Mouse (Mus musculus) CH12.LX (cell line): ENCODE results near the gene Actl10. TPM values are rescaled to one million over a fixed set of nuclear protein-coding genes. Genes with fewer than 3 reads are reported as not detected.

Source experiments
- DNase-seq: peaks from one replicate; pipeline ENCODE4 v3.0.0-alpha.2; 2013; ENCODE audit errors: extremely low read depth
- H3K27ac ChIP-seq: 2 replicates; pipeline ENCODE4 v1.5.1; 2012; ENCODE audit warnings: low read depth, mild to moderate bottlenecking, control low read depth, moderate library complexity; ENCODE audit not compliant: insufficient read depth
- H3K27me3 ChIP-seq: replicated peaks from 2 replicates; pipeline ENCODE3; 2012; ENCODE audit warnings: inconsistent platforms
- H3K36me3 ChIP-seq, 2 experiments: replicated peaks in 1 of 2; 2 replicates each; pipeline versions ENCODE3 to v1.6.1; 2012; ENCODE audit warnings: inconsistent platforms in 1 of 2, low read length in 1 of 2, mild to moderate bottlenecking in 1 of 2, mixed read lengths in 1 of 2, moderate library complexity in 1 of 2; ENCODE audit not compliant: control insufficient read depth in 1 of 2, insufficient read depth in 1 of 2
- H3K4me1 ChIP-seq, 2 experiments: 2 replicates each; pipeline ENCODE4 v1.6.1; 2012; ENCODE audit warnings: inconsistent platforms in 1 of 2, moderate library complexity in 1 of 2; ENCODE audit not compliant: insufficient read depth in 2 of 2, control insufficient read depth in 1 of 2
- H3K4me2 ChIP-seq: 2 replicates; pipeline ENCODE4 v1.6.1; 2012; ENCODE audit warnings: low read depth, mild to moderate bottlenecking, control low read depth; ENCODE audit not compliant: poor library complexity, insufficient read depth, severe bottlenecking
- H3K4me3 ChIP-seq, 3 experiments: fragments of 150-350 bp in 1 of 3; sonication (generic) in 1 of 3; replicated peaks in 1 of 3; 2 replicates each; pipeline versions ENCODE3 to v1.5.1; 2011 to 2012; ENCODE audit warnings: low read depth in 2 of 3, low read length in 2 of 3, mild to moderate bottlenecking in 2 of 3, moderate library complexity in 2 of 3, control low read depth in 1 of 3, improper control_type of control experiment in 1 of 3, inconsistent platforms in 1 of 3, mixed read lengths in 1 of 3; ENCODE audit not compliant: poor library complexity in 1 of 3
- H3K79me2 ChIP-seq: replicated peaks from 2 replicates; pipeline ENCODE4 v1.6.1; 2012; ENCODE audit warnings: mild to moderate bottlenecking, moderate library complexity; ENCODE audit not compliant: control insufficient read depth, poor library complexity, insufficient read depth, severe bottlenecking; ENCODE audit errors: extremely low read depth
- H3K9ac ChIP-seq: 2 replicates; pipeline ENCODE4 v1.6.1; 2012; ENCODE audit warnings: low read depth, mild to moderate bottlenecking, control low read depth, moderate library complexity; ENCODE audit not compliant: insufficient read depth
- H3K9me3 ChIP-seq: replicated peaks from 2 replicates; pipeline ENCODE3; 2012; ENCODE audit warnings: low read length, inconsistent platforms, mixed read lengths
- CHD2 ChIP-seq: IDR thresholded peaks from 2 replicates; pipeline ENCODE4 v1.6.1; 2011; ENCODE audit warnings: low read length, improper control_type of control experiment
- CTCF ChIP-seq, 2 experiments: IDR thresholded peaks in 1 of 2; conservative IDR thresholded peaks in 1 of 2; 2 replicates each; pipeline ENCODE4 v1.5.1; 2011 to 2012; ENCODE audit warnings: low read depth in 2 of 2, low read length in 2 of 2, improper control_type of control experiment in 1 of 2, inconsistent platforms in 1 of 2, mild to moderate bottlenecking in 1 of 2, moderate library complexity in 1 of 2
- E2F4 ChIP-seq: IDR thresholded peaks from 2 replicates; pipeline ENCODE4 v1.6.1; 2011; ENCODE audit warnings: low read depth, low read length, improper control_type of control experiment; ENCODE audit not compliant: insufficient replicate concordance
- EP300 ChIP-seq: IDR thresholded peaks from 2 replicates; pipeline ENCODE4 v1.6.1; 2011; ENCODE audit warnings: low read length, improper control_type of control experiment
- GABPA ChIP-seq: IDR thresholded peaks from 2 replicates; pipeline ENCODE4 v1.6.1; 2012; ENCODE audit warnings: low read depth, low read length, improper control_type of control experiment, inconsistent platforms; ENCODE audit not compliant: insufficient replicate concordance
- IRF4 ChIP-seq: IDR thresholded peaks from 2 replicates; pipeline ENCODE4 v1.6.1; 2014; ENCODE audit warnings: low read depth, mild to moderate bottlenecking, inconsistent platforms, low read length, improper control_type of control experiment
- JUN ChIP-seq: IDR thresholded peaks from 2 replicates; pipeline ENCODE4 v1.6.1; 2011; ENCODE audit warnings: low read depth, mild to moderate bottlenecking, low read length, improper control_type of control experiment, moderate library complexity; ENCODE audit not compliant: insufficient read depth
- MAFK ChIP-seq: IDR thresholded peaks from 2 replicates; pipeline ENCODE4 v1.6.1; 2011; ENCODE audit warnings: low read length, improper control_type of control experiment; ENCODE audit not compliant: insufficient replicate concordance
- MAX ChIP-seq: IDR thresholded peaks from 2 replicates; pipeline ENCODE4 v1.6.1; 2011; ENCODE audit warnings: low read length, improper control_type of control experiment
- MEF2A ChIP-seq: IDR thresholded peaks from 2 replicates; pipeline ENCODE4 v1.6.1; 2014; ENCODE audit warnings: low read depth, mild to moderate bottlenecking, inconsistent platforms, low read length, improper control_type of control experiment, borderline replicate concordance
- MXI1 ChIP-seq: IDR thresholded peaks from 2 replicates; pipeline ENCODE4 v1.6.1; 2011; ENCODE audit warnings: mild to moderate bottlenecking, low read depth, low read length, improper control_type of control experiment
- MYC ChIP-seq: IDR thresholded peaks from 2 replicates; pipeline ENCODE4 v1.6.1; 2011; ENCODE audit warnings: low read depth, mild to moderate bottlenecking, improper control_type of control experiment, low read length
- PAX5 ChIP-seq: IDR thresholded peaks from 2 replicates; pipeline ENCODE4 v1.6.1; 2012; ENCODE audit warnings: low read length, inconsistent platforms, mixed read lengths
- POLR2A ChIP-seq: IDR thresholded peaks from 2 replicates; pipeline ENCODE4 v1.6.1; 2011; ENCODE audit warnings: low read depth, mild to moderate bottlenecking, improper control_type of control experiment, low read length
- POLR2AphosphoS2 ChIP-seq: IDR thresholded peaks from 2 replicates; pipeline ENCODE4 v1.6.1; 2011; ENCODE audit warnings: low read depth, low read length, improper control_type of control experiment
- SIN3A ChIP-seq: IDR thresholded peaks from 2 replicates; pipeline ENCODE4 v1.6.1; 2012; ENCODE audit warnings: low read length, improper control_type of control experiment, inconsistent platforms
- TBP ChIP-seq: conservative IDR thresholded peaks from 2 replicates; pipeline ENCODE4 v1.6.1; 2011; ENCODE audit warnings: low read depth, low read length, improper control_type of control experiment
- TCF12 ChIP-seq: IDR thresholded peaks from 2 replicates; pipeline ENCODE4 v1.6.1; 2014; ENCODE audit warnings: low read depth, mild to moderate bottlenecking, inconsistent platforms, low read length, improper control_type of control experiment
- USF2 ChIP-seq: conservative IDR thresholded peaks from 2 replicates; pipeline ENCODE4 v1.6.1; 2011; ENCODE audit warnings: low read depth, low read length, improper control_type of control experiment
- ZC3H11A ChIP-seq: IDR thresholded peaks from 2 replicates; pipeline ENCODE4 v1.6.1; 2012; ENCODE audit warnings: low read depth, mild to moderate bottlenecking, inconsistent platforms, low read length, improper control_type of control experiment
- dilution Hi-C: fragments of 300-500 bp; cut with MboI; formaldehyde crosslinking; loops from 2 replicates; pipeline ENCODE4 v1.14.3; 2020; ENCODE audit warnings: low sequenced_read_pairs; ENCODE audit not compliant: extremely low pct_unique_long_range_greater_than_20kb, extremely low pct_ligation_motif_present
- in situ Hi-C: fragments of 300-500 bp; cut with MboI; formaldehyde crosslinking; loops from 3 replicates; pipeline ENCODE4 v1.14.3; 2019; ENCODE audit warnings: low sequenced_read_pairs, low pct_ligation_motif_present, low pct_unique_long_range_greater_than_20kb, mixed read lengths
- polyA plus RNA-seq: library from polyadenylated mRNA; unstranded; fragments of >175 nt; gene quantifications from 2 replicates; pipeline ENCODE4 v1.2.1, GENCODE M21; 2012; ENCODE audit warnings: low read depth; ENCODE audit not compliant: insufficient read length
- total RNA-seq, 2 experiments: library from RNA; depleted of rRNA; stranded (reverse); fragments of 300-350 nt in 1 of 2; fragments of >200 nt in 1 of 2; gene quantifications; 2 replicates each; pipeline ENCODE4 v1.2.3; 2012 to 2014

Actl10 gene
- total and polyA plus RNA-seq, 3 experiments, result 0.20 to 0.25 TPM; not detected in 1

DNA sequence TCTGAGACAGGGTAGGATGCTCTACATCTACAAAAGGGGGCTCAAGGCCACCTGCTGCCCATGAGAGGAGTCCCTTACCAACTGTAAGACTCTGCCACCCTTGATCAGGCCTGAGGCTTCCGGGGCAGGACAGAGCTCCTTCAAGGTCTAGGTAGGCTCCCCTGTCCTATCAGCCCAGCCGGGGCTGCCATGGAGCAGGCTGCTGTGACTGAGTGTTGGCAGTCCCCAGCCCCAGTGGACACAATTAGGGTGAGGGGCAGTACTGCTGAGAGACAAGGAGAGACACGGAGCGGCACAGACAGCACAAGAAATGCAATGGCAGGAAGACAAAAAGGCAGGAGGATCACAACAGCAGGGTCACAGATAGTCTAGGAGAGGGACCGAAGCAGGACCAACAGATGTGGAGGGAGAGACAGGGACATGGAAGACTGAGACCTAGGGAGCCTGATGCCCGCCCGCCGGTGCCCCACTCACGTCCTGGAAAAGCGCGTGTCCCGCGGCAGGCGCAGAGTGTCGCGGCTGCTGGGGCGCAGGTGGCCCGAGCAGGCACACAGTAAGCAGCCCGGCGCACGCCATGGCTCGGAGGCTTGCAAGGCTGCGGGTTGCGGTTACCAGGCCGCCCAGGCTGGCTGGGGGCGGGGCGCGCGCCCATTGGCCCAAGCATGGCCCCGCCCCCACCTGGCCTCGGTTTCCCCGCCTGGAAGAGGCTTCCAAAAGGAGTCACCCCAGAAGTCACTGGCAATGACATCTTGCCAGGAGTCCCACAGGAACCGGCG, 6.9 kb downstream of the Actl10 start, which contains the start of gene Necab3:
Gene Necab3, minus strand, starts transcription at position 627 of the 776 bp plus-strand sequence.
- no peak within 1 kb of the TSS for H3K27ac ChIP-seq
- DNase-seq, result no peak

DNA sequence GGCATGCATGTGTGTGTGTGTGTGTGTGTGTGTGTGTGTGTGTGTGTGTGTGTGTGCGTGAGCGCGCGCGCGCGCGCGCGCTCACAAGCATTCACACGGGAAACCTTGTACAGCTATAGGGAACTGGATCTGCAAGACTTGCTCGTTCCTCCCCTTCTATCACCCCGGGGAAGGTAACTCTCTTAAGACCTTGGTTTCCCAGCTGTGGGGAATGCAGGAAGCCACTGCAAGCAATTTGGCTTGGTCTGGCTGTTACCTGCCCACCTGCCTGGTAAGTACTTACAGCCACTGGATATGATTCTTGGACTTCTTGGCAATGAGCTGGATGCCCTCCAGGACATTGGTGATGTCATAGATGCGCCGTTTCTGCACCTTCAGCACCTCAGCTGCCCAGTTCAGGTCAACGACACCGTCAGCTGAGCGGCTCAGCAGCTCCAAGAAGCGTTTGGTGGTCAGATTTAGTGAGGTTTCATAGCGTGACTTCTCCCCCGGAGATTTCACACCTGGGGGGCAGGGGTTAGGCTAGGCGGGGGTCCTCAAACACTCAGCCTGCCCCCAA, 12.1 kb downstream of the Actl10 start:
- Histone ChIP-seq H3K4me3 (no peak overlapping the region), H3K79me2 (peaks cover 20% of the 10 kb centered on the region), H3K9ac (no peak overlapping the region), H3K4me2 (no peak overlapping the region), H3K4me1 (peaks cover 0 to 32% of the 10 kb centered on the region in 2 experiments; a peak in 2 of 4 replicates), H3K27ac (no peak overlapping the region), H3K27me3 (no peaks in the 10 kb centered on the region), H3K36me3 (peaks cover 39 to 76% of the 10 kb centered on the region in 2 experiments), H3K9me3 (no peaks in the 10 kb centered on the region)
- no peak for DNase-seq
- TF ChIP-seq MXI1 (no peak), MEF2A (no peak), E2F4 (no peak), ZC3H11A (no peak), CHD2 (no peak), IRF4 (no peak)
- in situ Hi-C loops (no loop called here), dilution Hi-C loops (no loop called here)

More for the DNA sequence above, 6.9 kb downstream of the Actl10 start, which contains the start of gene Necab3:
- Histone ChIP-seq H3K9me3 (no peaks in the 10 kb centered on the region), H3K79me2 (no peaks in the 10 kb centered on the region), H3K27me3 (no peaks in the 10 kb centered on the region), H3K4me3 (no peak within 1 kb of the TSS), H3K9ac (no peak within 1 kb of the TSS), H3K4me1 (peaks cover 0 to 17% of the 10 kb centered on the region in 2 experiments; a peak in 1 of 4 replicates), H3K4me2 (no peak within 1 kb of the TSS), H3K36me3 (peaks cover 29 to 85% of the 10 kb centered on the region in 2 experiments)
- in situ Hi-C loops (no loop called here), dilution Hi-C loops (no loop called here)
- TF ChIP-seq PAX5 (no peak), TBP (no peak), POLR2A (no peak), MAX (no peak), IRF4 (no peak), CTCF (conservative IDR thresholded peaks at IDR 0.05 in 1 of 2, IDR thresholded peaks at IDR 0.05 in 1 of 2; ENCODE audit: low read depth in 2 of 2, low read length in 2 of 2) (no peak), CHD2 (no peak)

DNA sequence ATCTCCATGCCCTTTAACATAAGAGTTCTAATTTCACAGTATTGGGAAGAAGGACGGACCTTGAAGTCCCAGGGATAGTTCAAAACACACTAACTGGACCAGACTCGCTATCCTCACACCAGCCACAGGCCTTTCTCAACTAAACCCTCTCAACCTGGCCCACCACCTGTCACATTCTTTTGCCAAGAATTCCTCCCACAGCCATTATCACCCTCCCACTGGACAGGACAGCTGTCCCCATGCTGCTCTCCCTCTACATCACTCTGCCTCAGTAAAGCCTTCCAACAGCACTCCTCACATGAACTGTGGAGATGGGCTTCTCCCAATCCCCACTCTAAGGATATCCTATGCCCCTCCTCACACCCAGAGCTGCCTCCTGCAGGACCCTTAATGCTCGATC, 14.0 kb downstream of the Actl10 start:
- H3K4me3 ChIP-seq, result no peak overlapping the region
- TF ChIP-seq POLR2A, result no peak
- TF ChIP-seq EP300, result no peak
- no peak for TF ChIP-seq MAFK
- TF ChIP-seq MYC, result no peak
- no peak for TF ChIP-seq SIN3A
- TF ChIP-seq POLR2AphosphoS2, result no peak
- no peak for TF ChIP-seq TBP
- TF ChIP-seq IRF4, result no peak
- no peak for TF ChIP-seq ZC3H11A
- no peak for TF ChIP-seq USF2
- TF ChIP-seq GABPA, result no peak
- TF ChIP-seq JUN, result no peak
- TF ChIP-seq MXI1, result no peak
- TF ChIP-seq E2F4, result no peak
- no peak for TF ChIP-seq TCF12
- no peak for TF ChIP-seq PAX5
- H3K27ac ChIP-seq, result no peak overlapping the region
- H3K36me3 ChIP-seq, result peaks cover 30 to 58% of the 10 kb centered on the region in 2 experiments
- no peaks in the 10 kb centered on the region for H3K9me3 ChIP-seq
- dilution Hi-C loops (no loop called here), in situ Hi-C loops (no loop called here)
- peaks cover 22% of the 10 kb centered on the region for H3K79me2 ChIP-seq
- H3K27me3 ChIP-seq, result no peaks in the 10 kb centered on the region
- DNase-seq, result no peak
- peaks cover 0 to 37% of the 10 kb centered on the region in 2 experiments; a peak in 3 of 4 replicates for H3K4me1 ChIP-seq
- H3K4me2 ChIP-seq, result no peak overlapping the region
- no peak overlapping the region for H3K9ac ChIP-seq
